Mouse (Mus musculus) layer of hippocampus, adult 6 months (tissue): ENCODE results near the gene Vmn1r27. TPM values are rescaled to one million over a fixed set of nuclear protein-coding genes. Genes with fewer than 3 reads are reported as not detected.

Source experiments
- long read RNA-seq, 2 experiments: library from polyadenylated mRNA; unstranded; transcript quantifications; one replicate each; pipeline ENCODE4 v2.0.0; 2019 to 2020
- polyA plus RNA-seq: library from polyadenylated mRNA; unstranded; fragments of <200 nt; fragmentation: Nextera tagmentation; gene quantifications from 2 replicates; pipeline ENCODE4 v1.2.3, GENCODE M21; 2021

The Vmn1r27 gene
- polyA plus RNA-seq: not detected in 2 replicates
- long read RNA-seq, experiment 1: 0 reads
- long read RNA-seq, experiment 2: 0 reads

GRCm38 (mm10) chr6:58218721-58219120 is at the start of gene Vmn1r27:
Gene Vmn1r27, minus strand, starts transcription at chr6:58218821.

GRCm38 (mm10) chr6:58261737-58262136 is 43.1 kb upstream of the Vmn1r27 start, which contains the start of gene Vmn1r28:
Gene Vmn1r28, plus strand, starts transcription at chr6:58262037.

Other genes starting within 250 kb of the Vmn1r27 start
- not detected in 2 replicates for gene Vmn1r25, start 238.0 kb downstream of the Vmn1r27 start, polyA plus RNA-seq
- gene Vmn1r26, start 203.7 kb downstream of the Vmn1r27 start, polyA plus RNA-seq: not detected in 2 replicates
- not detected in 2 replicates for gene Vmn1r28, start 43.2 kb upstream of the Vmn1r27 start, polyA plus RNA-seq
- gene Vmn1r29, start 82.7 kb upstream of the Vmn1r27 start, polyA plus RNA-seq: not detected in 2 replicates
- not detected in 2 replicates for gene Vmn1r30, start 224.6 kb upstream of the Vmn1r27 start, polyA plus RNA-seq